Mouse (Mus musculus) lung, embryonic 14.5 days (tissue): ENCODE measurements around the gene Fbxo42. TPM values are rescaled to one million over a fixed set of nuclear protein-coding genes. Genes with fewer than 3 reads are reported as not detected.
A peak's percentile ranks its signal among the peaks of the same experiment; 100 is the strongest.

ENCODE experiments used
- ATAC-seq: fragments of 200-750 bp; cut with Nextera tagmentation; 2 replicates; pipeline ENCODE4 v1.8.0; 2017; ENCODE audit warnings: mild to moderate bottlenecking, moderate TSS enrichment, moderate library complexity; ENCODE audit not compliant: insufficient read depth
- DNase-seq: peaks from one replicate; pipeline ENCODE4 v3.0.0-alpha.2; 2015
- H3K27ac ChIP-seq: fragments of 300-500 bp; sonication (generic); 2 replicates; pipeline ENCODE4 v1.5.1; 2014; ENCODE audit warnings: low read depth, mild to moderate bottlenecking, moderate library complexity
- H3K27me3 ChIP-seq: fragments of 300-500 bp; sonication (generic); 2 replicates; pipeline ENCODE4 v1.6.1; 2014; ENCODE audit warnings: low read length, control low read depth; ENCODE audit not compliant: insufficient read depth
- H3K36me3 ChIP-seq: fragments of 300-500 bp; sonication (generic); 2 replicates; pipeline ENCODE4 v1.6.1; 2014; ENCODE audit warnings: control low read depth; ENCODE audit not compliant: insufficient read depth
- H3K4me1 ChIP-seq: fragments of 300-500 bp; sonication (generic); 2 replicates; pipeline ENCODE4 v1.6.1; 2014; ENCODE audit warnings: antibody characterized with exemption, control low read depth; ENCODE audit not compliant: insufficient read depth
- H3K4me2 ChIP-seq: fragments of 300-500 bp; sonication (generic); 2 replicates; pipeline ENCODE4 v1.6.1; 2014; ENCODE audit warnings: mild to moderate bottlenecking
- H3K4me3 ChIP-seq: fragments of 300-500 bp; sonication (generic); 2 replicates; pipeline ENCODE4 v1.5.1; 2014; ENCODE audit warnings: low read depth, low read length
- H3K9ac ChIP-seq: fragments of 300-500 bp; sonication (generic); 2 replicates; pipeline ENCODE4 v1.6.1; 2014
- H3K9me3 ChIP-seq: fragments of 300-500 bp; sonication (generic); 2 replicates; pipeline ENCODE4 v1.6.1; 2016; ENCODE audit warnings: low read depth, low read length, control low read depth
- CTCF ChIP-seq: IDR thresholded peaks from 2 replicates; pipeline ENCODE4 v1.5.1; 2016; ENCODE audit warnings: antibody characterized with exemption, low read depth
- WGBS: fragments of 180-500 bp; shearing (Covaris S2); extraction: QIAGEN DNeasy Blood & Tissue Kit; methylation state at CpG from one replicate; pipeline ENCODE4 v1.1.7; 2014; 5-methylcytosine and 5-hydroxymethylcytosine counted together
- polyA plus RNA-seq: library from polyadenylated mRNA; unstranded; fragments of >200 nt; fragmentation: Nextera tagmentation; extraction: Ambion mirVana; gene quantifications from 2 replicates; pipeline ENCODE4 v1.2.1, GENCODE M21; 2014

Fbxo42 gene
- polyA plus RNA-seq, 1 experiment from 2014 or later = 28.6 TPM

GRCm38 (mm10) chr4:141243636-141244035 is 95.9 kb downstream of the Fbxo42 start:
- peaks cover 61% of the 10 kb centered on the region for H3K4me1 ChIP-seq
- WGBS = 23% methylated on average over 5 of the region's 5 CpGs
- no peaks in the 10 kb centered on the region for H3K9me3 ChIP-seq
- H3K4me2 ChIP-seq = peak overlapping the region; percentile 78
- peak overlapping the region; percentile 43 for H3K4me3 ChIP-seq
- H3K36me3 ChIP-seq = no peaks in the 10 kb centered on the region
- ATAC-seq (no peak), DNase-seq (no peak)
- peaks cover 57% of the 10 kb centered on the region for H3K27me3 ChIP-seq
- 0 out of 2 replicates have a peak overlapping the region, but pooled peaks have one; percentile 30 for H3K27ac ChIP-seq
- TF ChIP-seq CTCF = no peak
- H3K9ac ChIP-seq = peak overlapping the region; percentile 51; the same call in 1 of the 2 replicates

GRCm38 (mm10) chr4:141244401-141244800 is 96.7 kb downstream of the Fbxo42 start:
- H3K4me3 ChIP-seq = peak overlapping the region; percentile 43
- no peak for DNase-seq
- 45% methylated on average over 5 of the region's 5 CpGs for WGBS
- no peak for TF ChIP-seq CTCF
- peaks cover 58% of the 10 kb centered on the region for H3K27me3 ChIP-seq
- H3K36me3 ChIP-seq = 0 out of 2 replicates have a peak, but pooled peaks cover 3% of the 10 kb centered on the region
- H3K4me2 ChIP-seq = peak overlapping the region; percentile 78
- H3K4me1 ChIP-seq = peaks cover 57% of the 10 kb centered on the region
- peak overlapping the region; percentile 42 for H3K9ac ChIP-seq
- H3K9me3 ChIP-seq = no peaks in the 10 kb centered on the region
- peak overlapping the region; percentile 82 for H3K27ac ChIP-seq
- ATAC-seq = no peak

GRCm38 (mm10) chr4:141244931-141245425 is 97.3 kb downstream of the Fbxo42 start:
- Histone ChIP-seq H3K4me1 (peaks cover 57% of the 10 kb centered on the region), H3K9ac (peak overlapping the region; percentile 42), H3K4me2 (peak overlapping the region; percentile 78), H3K27ac (peak overlapping the region; percentile 82), H3K4me3 (peak overlapping the region; percentile 43), H3K36me3 (0 out of 2 replicates have a peak, but pooled peaks cover 5% of the 10 kb centered on the region), H3K9me3 (no peaks in the 10 kb centered on the region), H3K27me3 (peaks cover 59% of the 10 kb centered on the region)
- WGBS = 10% methylated on average over 9 of the region's 9 CpGs
- TF ChIP-seq CTCF = no peak
- DNase-seq (peak; percentile 81), ATAC-seq (no peak)

- Histone ChIP-seq H3K9me3 (no peaks in the 10 kb centered on the region), H3K9ac (no peak overlapping the region), H3K36me3 (0 out of 2 replicates have a peak, but pooled peaks cover 16% of the 10 kb centered on the region), H3K27ac (no peak overlapping the region), H3K4me2 (peak overlapping the region; percentile 78), H3K4me1 (peaks cover 50% of the 10 kb centered on the region), H3K27me3 (peaks cover 49% of the 10 kb centered on the region), H3K4me3 (peak overlapping the region; percentile 38; the same call in 1 of the 2 replicates)
- DNase-seq = peak; percentile 33
- 25% methylated on average over 24 of the region's 24 CpGs for WGBS
- TF ChIP-seq CTCF = no peak
- no peak for ATAC-seq
Observed at GRCm38 (mm10) chr4:141246089-141246997, 98.6 kb downstream of the Fbxo42 start.

GRCm38 (mm10) chr4:141246998-141247350 is 99.3 kb downstream of the Fbxo42 start:
- DNase-seq = peak; percentile 35
- no peak overlapping the region for H3K27ac ChIP-seq
- H3K4me3 ChIP-seq = peak overlapping the region; percentile 38
- H3K36me3 ChIP-seq = 0 out of 2 replicates have a peak, but pooled peaks cover 17% of the 10 kb centered on the region
- WGBS = 8% methylated on average over 17 of the region's 17 CpGs
- no peak overlapping the region for H3K9ac ChIP-seq
- no peak for TF ChIP-seq CTCF
- no peaks in the 10 kb centered on the region for H3K9me3 ChIP-seq
- peaks cover 45% of the 10 kb centered on the region for H3K27me3 ChIP-seq
- no peak for ATAC-seq
- peak overlapping the region; percentile 69 for H3K4me2 ChIP-seq
- H3K4me1 ChIP-seq = peaks cover 44% of the 10 kb centered on the region

GRCm38 (mm10) chr4:141247776-141248613 is 100.3 kb downstream of the Fbxo42 start:
- no peaks in the 10 kb centered on the region for H3K9me3 ChIP-seq
- H3K9ac ChIP-seq = peak overlapping the region; percentile 46
- peak; percentile 65 for DNase-seq
- ATAC-seq = peak; percentile 55
- H3K4me1 ChIP-seq = peaks cover 35% of the 10 kb centered on the region
- 0 out of 2 replicates have a peak, but pooled peaks cover 17% of the 10 kb centered on the region for H3K36me3 ChIP-seq
- WGBS = 2% methylated on average over 60 of the region's 60 CpGs
- H3K27ac ChIP-seq = no peak overlapping the region
- TF ChIP-seq CTCF = no peak
- peaks cover 37% of the 10 kb centered on the region for H3K27me3 ChIP-seq
- H3K4me2 ChIP-seq = peak overlapping the region; percentile 69
- H3K4me3 ChIP-seq = peak overlapping the region; percentile 38
